8 mouse cellular contexts compared by ENCODE assay signal in genomic region chr3:96424447-96424846, GRCm38 (mm10). TPM values are rescaled to one million over a fixed set of nuclear protein-coding genes. Genes with fewer than 3 reads are reported as not detected.
"Had no signal": no experiment of that assay in that cellular context is flagged by ENCODE, and none has a peak within 500 bp of the region (broad histone marks: within the 10 kb centered on the region; RNA-seq: fewer than 3 reads in every experiment).

No protein-coding gene starts in this region.

RNA-seq across cellular contexts. Expression of gene BC107364, which starts 27.7 kb away (rescaled TPM):
- total RNA-seq: left cerebral cortex, adult 18-20 months; left cerebral cortex, postnatal 10 days; left cerebral cortex, postnatal 4 days; megakaryocyte-erythroid progenitor cell, adult 5-6 weeks had no signal
- polyA plus RNA-seq: liver, embryonic 14.5 days; midbrain, embryonic 12.5 days; midbrain, embryonic 16.5 days; neural tube, embryonic 15.5 days had no signal
